Mouse (Mus musculus): ENCODE data around the gene St7. TPM values are rescaled to one million over a fixed set of nuclear protein-coding genes. Genes with fewer than 3 reads are reported as not detected.

The St7 gene
- total RNA-seq, 2 experiments from 2014 or later: 35.1 to 42.4 TPM

DNA sequence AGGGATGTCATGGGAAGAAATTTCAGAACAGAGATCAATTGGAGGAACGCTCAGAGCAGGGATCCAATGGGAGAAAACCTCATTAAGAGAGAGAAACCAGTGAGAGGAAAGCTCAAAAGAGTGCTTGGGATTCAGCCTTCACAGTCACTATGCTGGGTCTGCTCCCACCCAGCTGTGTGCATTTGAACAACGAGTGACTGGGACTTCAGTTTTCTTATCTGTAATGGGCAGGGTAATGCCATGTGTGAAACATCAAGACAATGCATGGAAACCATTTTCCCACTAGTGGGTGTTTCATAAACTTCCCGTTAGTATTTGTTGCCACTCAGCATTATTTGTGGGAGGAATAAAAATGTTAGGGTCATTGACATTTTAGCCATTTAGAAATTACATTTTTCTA lies 111.7 kb downstream of the St7 start:
- no peak for TF ChIP-seq CTCF (IDR thresholded peaks at IDR 0.05)
- H3K4me3 ChIP-seq: no peak overlapping the region
- intact Hi-C loops (cut with DNase I): no loop called here
- H3K27ac ChIP-seq: no peak overlapping the region
- no peak for DNase-seq (ENCODE audit: extremely low spot score in 1 of 2, low spot score in 2 of 2)

- H3K27ac ChIP-seq: no peak overlapping the region
- intact Hi-C loops (cut with DNase I): no loop called here
Observed at GRCm38 (mm10) chr6:17806569-17806968, 113.8 kb downstream of the St7 start.

GRCm38 (mm10) chr6:17811063-17811462 lies 118.3 kb downstream of the St7 start:
- Histone ChIP-seq H3K27ac (no peak overlapping the region), H3K4me3 (no peak overlapping the region)
- intact Hi-C loops (cut with DNase I): no loop called here
- no peak for TF ChIP-seq CTCF (IDR thresholded peaks at IDR 0.05)
- no peak for DNase-seq (ENCODE audit: extremely low spot score in 1 of 2, low spot score in 2 of 2)

More at GRCm38 (mm10) chr6:17806569-17806968, 113.8 kb downstream of the St7 start:
- no peak overlapping the region for H3K4me3 ChIP-seq
- DNase-seq (ENCODE audit: extremely low spot score in 1 of 2, low spot score in 2 of 2): no peak
- TF ChIP-seq CTCF (IDR thresholded peaks at IDR 0.05): no peak

DNA sequence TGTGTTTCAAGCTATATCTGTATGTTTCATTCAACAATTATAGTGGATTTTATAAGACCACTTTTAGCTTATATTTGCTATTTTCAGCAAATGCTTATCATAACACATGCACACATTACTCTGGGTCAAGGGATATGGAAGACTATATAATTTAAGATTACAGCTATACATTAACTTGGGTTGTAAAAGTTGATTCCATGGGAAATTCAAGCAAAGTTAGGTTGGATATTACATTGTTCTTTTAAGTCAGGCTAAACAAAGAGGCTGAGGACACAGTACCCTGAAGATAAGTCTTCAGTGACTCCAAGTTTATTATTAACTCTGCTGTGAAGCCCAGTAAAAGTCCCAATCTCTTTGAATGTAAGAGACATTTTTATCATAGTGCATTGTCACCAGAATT lies 118.8 kb downstream of the St7 start:
- Histone ChIP-seq H3K27ac (no peak overlapping the region), H3K4me3 (no peak overlapping the region)
- DNase-seq (ENCODE audit: extremely low spot score in 1 of 2, low spot score in 2 of 2): no peak
- intact Hi-C loops (cut with DNase I): no loop called here
- TF ChIP-seq CTCF (IDR thresholded peaks at IDR 0.05): no peak

DNA sequence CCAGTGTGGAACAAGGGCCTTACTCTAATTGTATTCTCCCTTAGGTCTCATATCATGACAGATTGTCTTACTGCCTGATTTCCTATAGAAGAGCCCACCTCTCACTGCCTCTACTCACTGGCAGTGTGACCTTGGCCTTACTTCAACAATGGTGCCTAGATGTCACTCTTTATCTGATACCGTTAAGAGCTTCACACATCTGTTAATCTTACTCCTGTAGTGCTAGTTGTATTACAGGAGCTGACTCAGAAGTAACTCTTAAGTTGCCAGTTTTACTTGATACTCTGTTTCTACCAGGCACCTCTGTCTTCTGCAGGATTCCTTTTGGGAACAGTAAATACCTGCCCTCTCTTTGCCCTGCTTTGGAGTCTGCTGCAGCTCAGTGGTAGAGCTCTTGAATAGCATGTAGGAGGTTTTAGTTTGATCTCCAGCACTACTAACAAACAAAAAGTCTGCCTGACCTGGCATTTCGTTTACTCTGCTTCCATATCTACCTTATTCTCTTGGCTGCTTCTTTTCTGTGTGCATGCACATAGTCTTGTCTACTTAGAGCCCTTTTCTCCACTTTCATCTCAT lies 121.4 kb downstream of the St7 start:
- Histone ChIP-seq H3K4me3 (no peak overlapping the region), H3K27ac (no peak overlapping the region)
- intact Hi-C loops (cut with DNase I): no loop called here
- no peak for DNase-seq (ENCODE audit: extremely low spot score in 1 of 2, low spot score in 2 of 2)
- TF ChIP-seq CTCF (IDR thresholded peaks at IDR 0.05): peak; percentile 3

GRCm38 (mm10) chr6:17816865-17817435 lies 124.2 kb downstream of the St7 start:
- Histone ChIP-seq H3K4me3 (no peak overlapping the region), H3K27ac (no peak overlapping the region)
- TF ChIP-seq CTCF (IDR thresholded peaks at IDR 0.05): no peak
- intact Hi-C loops (cut with DNase I): no loop called here
- no peak for DNase-seq (ENCODE audit: extremely low spot score in 1 of 2, low spot score in 2 of 2)

DNA sequence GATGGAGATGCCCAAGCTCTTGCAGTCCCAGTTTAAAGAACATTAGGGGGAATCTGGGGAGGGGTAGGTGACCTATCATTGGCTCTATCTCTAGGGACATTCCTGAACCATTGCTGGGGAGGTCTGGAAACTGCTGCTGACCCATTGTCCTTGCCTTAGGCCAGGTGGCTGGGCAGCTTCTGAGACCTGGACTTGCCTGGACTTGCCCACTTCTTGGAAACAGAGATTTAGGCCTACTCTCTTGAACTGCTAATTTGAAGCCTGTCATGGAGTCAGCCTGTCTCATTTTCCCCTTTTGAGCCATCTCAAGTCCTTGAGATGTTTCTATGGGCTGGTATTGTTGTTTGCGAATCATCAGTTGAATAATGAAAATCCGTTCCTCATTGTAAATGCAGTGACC lies 130.9 kb downstream of the St7 start:
- H3K4me3 ChIP-seq: no peak overlapping the region
- intact Hi-C loops (cut with DNase I): no loop called here
- no peak for DNase-seq (ENCODE audit: extremely low spot score in 1 of 2, low spot score in 2 of 2)
- no peak overlapping the region for H3K27ac ChIP-seq
- no peak for TF ChIP-seq CTCF (IDR thresholded peaks at IDR 0.05)

DNA sequence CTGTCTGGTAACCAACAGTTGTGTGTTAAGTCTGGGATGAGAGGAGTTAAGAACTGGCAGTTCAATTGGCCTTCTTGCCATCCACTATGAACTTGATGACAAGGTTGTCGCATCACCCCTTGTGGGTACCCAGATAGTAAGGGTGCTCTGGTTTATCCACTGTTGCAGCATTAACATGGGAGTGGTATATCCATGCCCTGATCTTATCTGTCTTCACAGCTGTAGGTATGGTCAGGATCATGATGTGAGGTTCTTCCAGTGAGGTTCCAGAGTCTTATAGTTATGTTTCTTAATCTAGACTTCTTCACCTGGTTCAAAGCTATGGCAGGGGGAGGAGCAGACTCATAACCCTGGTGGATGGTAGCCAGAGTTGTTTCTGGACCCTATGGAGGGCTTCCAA lies 132.0 kb downstream of the St7 start:
- intact Hi-C loops (cut with DNase I): no loop called here
- Histone ChIP-seq H3K4me3 (no peak overlapping the region), H3K27ac (no peak overlapping the region)
- TF ChIP-seq CTCF (IDR thresholded peaks at IDR 0.05): no peak
- DNase-seq (ENCODE audit: extremely low spot score in 1 of 2, low spot score in 2 of 2): no peak

GRCm38 (mm10) chr6:17828382-17828781 lies 135.6 kb downstream of the St7 start:
- intact Hi-C loops (cut with DNase I): no loop called here
- H3K4me3 ChIP-seq: no peak overlapping the region

DNA sequence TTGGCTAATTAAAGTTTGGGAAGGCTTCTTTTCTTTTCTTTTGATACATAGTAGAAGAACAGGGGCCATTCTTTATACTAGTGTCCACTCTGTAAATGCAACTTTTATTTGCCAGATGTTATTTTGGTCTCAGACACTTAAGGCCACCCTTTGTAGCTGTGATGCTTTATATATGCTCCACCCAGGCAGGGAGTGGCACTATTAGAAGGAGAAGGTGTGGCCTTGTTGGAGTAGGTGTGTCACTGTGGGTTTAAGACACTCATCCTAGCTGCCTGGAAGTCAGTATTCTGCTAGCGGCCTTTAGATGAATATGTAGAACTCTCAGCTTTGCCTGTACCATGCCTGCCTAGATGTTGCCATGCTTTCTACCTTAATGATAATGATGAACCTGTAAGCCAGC lies 137.2 kb downstream of the St7 start:
- no peak for TF ChIP-seq CTCF (IDR thresholded peaks at IDR 0.05)
- H3K4me3 ChIP-seq: no peak overlapping the region
- H3K27ac ChIP-seq: no peak overlapping the region
- intact Hi-C loops (cut with DNase I): no loop called here
- no peak for DNase-seq (ENCODE audit: extremely low spot score in 1 of 2, low spot score in 2 of 2)

More at GRCm38 (mm10) chr6:17828382-17828781, 135.6 kb downstream of the St7 start:
- TF ChIP-seq CTCF (IDR thresholded peaks at IDR 0.05): no peak
- no peak overlapping the region for H3K27ac ChIP-seq
- no peak for DNase-seq (ENCODE audit: extremely low spot score in 1 of 2, low spot score in 2 of 2)

DNA sequence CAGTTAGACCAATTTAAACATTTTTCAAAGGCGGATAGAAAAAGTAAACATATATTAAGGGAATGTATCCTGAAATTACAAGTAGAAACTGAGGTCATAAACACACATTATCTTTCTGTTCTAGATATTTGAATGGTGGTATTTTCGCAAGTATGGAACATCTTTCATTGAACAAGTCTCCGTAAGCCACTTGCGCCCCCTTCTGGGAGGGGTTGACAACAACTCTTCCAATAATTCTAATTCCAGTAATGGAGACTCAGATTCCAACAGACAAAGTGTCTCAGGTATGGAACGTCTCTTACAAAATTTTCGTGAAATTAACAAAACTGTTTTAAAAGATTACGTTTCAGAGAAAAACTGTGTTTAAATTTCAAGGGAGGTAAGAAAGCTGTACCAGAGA lies 141.8 kb downstream of the St7 start:
- Histone ChIP-seq H3K27ac (no peak overlapping the region), H3K4me3 (no peak overlapping the region)
- peak; percentile 83 for TF ChIP-seq CTCF (IDR thresholded peaks at IDR 0.05)
- intact Hi-C loops (cut with DNase I): loop anchor here (1.0 to 2.0 kb wide), 2 partner anchors 108 to 160 kb away; no protein-coding TSS in a partner anchor
- peak; percentile 54 to 64 for DNase-seq (ENCODE audit: extremely low spot score in 1 of 2, low spot score in 2 of 2)

DNA sequence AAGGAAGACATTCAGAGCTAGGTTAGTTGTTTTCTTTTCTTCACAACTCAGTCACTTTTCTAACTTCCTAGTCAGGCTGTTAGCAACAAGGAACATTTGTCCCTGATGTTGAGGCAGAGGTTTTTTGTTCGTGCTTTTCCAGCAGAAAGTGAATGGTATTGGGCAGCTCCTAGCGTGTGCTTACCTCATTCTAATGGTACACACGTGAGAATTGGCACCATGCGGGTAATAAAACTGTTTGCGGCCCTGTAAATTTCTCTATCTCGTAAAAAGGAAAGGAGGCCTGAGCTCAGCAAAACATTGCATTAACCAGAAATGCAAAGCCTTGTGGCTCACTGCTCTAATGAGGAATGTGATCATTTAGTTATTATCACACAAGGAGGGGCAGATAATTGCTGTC lies 143.0 kb downstream of the St7 start:
- intact Hi-C loops (cut with DNase I): loop anchor here (2.0 kb wide), 1 partner anchor 161 kb away; no protein-coding TSS in a partner anchor
- TF ChIP-seq CTCF (IDR thresholded peaks at IDR 0.05): no peak

DNA sequence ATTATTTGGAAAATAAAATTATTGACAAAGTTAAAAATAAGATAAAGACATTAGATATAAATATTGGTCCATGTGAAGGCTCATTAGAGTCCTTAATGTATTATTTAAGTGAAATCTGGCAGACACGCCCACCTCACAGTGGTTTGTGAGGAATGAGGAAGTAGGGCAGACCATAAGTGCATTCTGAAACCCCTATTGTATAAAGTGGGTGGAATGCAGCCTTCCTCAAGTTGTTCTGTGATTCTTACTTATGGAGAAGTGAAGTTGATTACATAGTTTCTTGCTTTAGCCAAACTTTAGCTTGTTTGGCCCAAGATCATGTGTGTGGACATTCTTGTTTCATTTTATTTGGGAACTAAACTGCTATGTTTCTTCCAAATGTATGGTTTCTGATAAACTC lies 144.9 kb downstream of the St7 start:
- intact Hi-C loops (cut with DNase I): no loop called here
- Histone ChIP-seq H3K27ac (no peak overlapping the region), H3K4me3 (no peak overlapping the region)
- no peak for DNase-seq (ENCODE audit: extremely low spot score in 1 of 2, low spot score in 2 of 2)
- TF ChIP-seq CTCF (IDR thresholded peaks at IDR 0.05): no peak

More for the DNA sequence above, 143.0 kb downstream of the St7 start:
- no peak for DNase-seq (ENCODE audit: extremely low spot score in 1 of 2, low spot score in 2 of 2)
- no peak overlapping the region for H3K4me3 ChIP-seq
- H3K27ac ChIP-seq: no peak overlapping the region
